Mouse (Mus musculus) cerebellum, postnatal 25 days (tissue): ENCODE measurements at regions not wholly inside any gene's neighbourhood (a gene's known extent, or its start where the extent isn't known, plus 50 kb on each side); places are given as distances from the start of the nearest gene placed in this dataset.

Experiments
- DNase-seq, 2 experiments: peaks; one replicate each; pipeline ENCODE4 v3.0.0; 2021; ENCODE audit warnings: mixed read lengths in 2 of 2

DNA sequence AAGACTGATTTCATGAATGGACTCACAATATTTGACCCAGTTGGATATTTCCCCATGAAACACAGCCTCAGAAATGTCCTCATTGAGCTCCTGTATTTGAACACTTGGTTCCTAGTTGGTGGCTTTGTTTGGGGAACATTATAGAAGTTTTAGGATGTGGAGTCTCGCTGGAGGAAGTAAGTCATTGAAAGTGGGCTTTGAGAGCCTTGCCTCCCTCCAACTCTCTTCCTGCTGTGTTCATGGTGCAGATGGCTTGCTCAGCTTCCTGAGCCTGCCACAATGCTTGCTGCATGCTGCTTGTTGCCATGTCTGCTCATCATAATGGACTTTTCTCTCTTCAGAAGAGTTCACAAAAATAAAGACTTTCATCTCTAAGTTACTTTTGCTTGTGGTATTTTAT lies 239.5 kb upstream of the Trib2 start:
- DNase-seq, result no peak

DNA sequence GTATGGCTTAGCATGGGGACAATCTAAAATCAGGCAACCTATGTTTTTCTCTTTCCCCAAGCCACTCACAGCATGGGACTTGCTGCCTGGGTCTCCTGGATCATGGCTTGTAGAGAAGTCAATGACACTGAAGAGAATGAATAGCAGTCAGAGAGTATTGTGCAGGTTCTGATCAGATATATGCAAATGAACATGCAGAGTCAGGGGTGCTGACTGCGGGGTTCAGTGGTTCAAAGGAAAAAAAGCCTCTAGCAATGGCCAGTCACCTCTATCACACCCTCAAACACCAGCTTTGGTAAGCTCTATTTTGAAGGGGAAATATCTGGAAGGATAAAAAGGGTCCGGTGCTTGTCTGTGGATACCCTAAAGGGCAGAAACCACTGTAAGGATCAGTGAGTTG lies 237.9 kb upstream of the Trib2 start:
- no peak for DNase-seq

DNA sequence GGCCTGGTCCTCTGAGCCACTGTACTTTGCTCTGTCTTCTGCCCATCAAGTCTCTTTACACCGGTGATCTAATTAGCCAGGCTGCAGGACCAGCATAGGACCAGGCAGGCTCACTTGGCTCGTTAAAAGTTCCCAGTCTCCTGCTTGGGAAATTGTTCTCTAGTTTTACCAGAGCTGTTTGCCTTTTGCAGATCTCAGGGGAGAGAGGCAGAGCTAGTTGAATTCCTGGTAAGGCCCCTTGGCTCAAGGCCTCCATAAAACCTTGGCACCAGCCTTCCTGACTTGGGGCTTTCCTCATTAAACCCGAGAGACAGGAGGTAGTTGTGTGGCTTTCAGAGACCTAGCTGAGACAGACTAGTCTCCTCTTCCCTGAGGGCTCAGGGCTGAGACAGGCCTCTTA lies 237.0 kb upstream of the Trib2 start:
- DNase-seq, result no peak

DNA sequence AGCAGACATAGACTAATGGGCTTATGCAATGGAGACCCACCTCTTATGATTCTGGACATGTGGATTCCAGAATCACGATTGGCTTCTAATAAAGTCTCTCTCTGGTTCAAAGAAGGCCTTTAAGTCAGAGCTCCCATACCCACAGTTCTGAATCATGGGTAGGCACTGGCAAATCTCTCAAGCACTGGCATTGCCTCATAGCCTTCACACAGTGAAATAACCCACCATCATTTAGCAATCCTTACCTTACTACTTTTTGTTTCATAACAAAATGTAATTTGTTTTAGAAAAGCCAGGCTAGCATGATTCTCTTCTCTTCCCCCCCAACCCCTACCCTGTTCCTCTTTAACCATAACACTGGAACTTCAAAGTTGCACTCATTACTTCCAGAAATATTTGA lies 236.3 kb upstream of the Trib2 start:
- no peak for DNase-seq

DNA sequence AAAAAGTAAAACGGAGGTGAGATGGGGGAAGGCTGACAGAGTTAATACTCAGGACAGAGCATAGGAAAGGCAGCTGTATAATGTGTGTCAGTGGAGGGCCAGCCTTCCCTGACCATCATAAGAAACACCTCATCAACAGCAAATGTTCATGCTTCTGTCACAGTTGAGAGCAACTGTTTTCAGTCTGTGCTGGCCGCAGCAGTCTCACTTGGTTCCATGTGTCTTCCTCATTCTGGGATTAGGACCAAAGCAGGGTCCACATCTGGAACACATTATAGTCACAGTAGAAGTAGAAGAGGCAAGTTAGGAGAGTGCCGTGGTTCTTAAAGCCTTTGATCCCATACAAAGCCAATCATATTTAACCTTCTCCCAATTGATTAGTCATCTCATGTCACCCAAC lies 235.6 kb upstream of the Trib2 start:
- DNase-seq, result no peak

DNA sequence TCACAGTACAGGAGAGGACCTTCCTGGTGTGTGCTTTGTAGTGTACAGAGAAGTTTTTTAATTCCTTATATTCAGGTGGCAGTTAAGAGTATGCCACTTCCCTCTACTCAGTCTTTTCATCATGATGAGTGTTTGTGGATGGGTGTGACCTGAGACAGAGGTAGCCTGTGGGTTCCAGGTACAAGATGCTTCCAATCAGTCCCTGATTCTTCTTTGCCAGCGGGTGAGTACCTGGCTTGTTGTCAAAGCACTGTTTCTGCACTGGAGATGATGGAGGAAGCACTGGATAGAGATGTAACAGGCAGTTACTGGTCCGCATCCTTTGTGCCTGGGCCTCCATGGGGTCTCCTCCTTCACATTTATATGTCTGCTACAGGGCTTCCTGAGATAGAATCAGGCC lies 234.7 kb upstream of the Trib2 start:
- DNase-seq, result no peak

DNA sequence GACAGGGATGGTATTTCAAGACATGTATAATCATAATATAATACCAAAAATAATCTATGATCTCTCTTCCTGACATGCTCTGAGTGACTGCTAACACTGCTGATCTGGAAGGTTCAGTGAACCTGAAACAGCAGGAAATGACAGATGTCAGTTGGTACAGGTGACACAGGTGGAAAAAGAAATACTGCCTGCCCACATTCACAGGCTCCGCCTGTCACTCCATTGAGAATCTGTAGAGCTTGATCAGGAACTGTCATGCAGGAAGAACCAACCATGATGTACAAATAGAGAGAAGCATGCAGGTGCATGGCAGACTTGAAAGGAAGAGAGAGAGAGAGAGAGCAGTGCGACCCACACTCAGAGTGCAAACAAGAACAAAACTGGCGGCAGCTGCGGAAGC lies 232.8 kb upstream of the Trib2 start:
- DNase-seq, result no peak

DNA sequence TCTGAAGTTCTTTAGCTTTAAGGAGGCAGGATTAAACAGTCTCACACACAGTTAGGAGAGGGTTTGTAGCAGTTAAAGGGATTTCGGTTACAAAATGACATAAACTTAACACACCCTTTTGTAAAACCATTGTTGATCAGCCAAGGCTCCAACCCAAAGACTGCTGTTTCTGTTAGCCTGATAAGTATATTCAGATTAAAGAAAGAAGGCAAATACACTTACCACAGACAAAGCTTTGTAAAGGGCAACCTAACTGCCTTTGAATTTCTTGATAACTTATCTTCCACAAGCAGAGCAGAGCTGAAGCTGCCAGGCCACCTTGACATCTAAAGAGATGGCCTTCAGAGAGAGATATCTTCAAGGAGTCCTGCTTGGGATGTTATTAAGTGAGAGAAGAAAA lies 229.9 kb upstream of the Trib2 start:
- no peak for DNase-seq

DNA sequence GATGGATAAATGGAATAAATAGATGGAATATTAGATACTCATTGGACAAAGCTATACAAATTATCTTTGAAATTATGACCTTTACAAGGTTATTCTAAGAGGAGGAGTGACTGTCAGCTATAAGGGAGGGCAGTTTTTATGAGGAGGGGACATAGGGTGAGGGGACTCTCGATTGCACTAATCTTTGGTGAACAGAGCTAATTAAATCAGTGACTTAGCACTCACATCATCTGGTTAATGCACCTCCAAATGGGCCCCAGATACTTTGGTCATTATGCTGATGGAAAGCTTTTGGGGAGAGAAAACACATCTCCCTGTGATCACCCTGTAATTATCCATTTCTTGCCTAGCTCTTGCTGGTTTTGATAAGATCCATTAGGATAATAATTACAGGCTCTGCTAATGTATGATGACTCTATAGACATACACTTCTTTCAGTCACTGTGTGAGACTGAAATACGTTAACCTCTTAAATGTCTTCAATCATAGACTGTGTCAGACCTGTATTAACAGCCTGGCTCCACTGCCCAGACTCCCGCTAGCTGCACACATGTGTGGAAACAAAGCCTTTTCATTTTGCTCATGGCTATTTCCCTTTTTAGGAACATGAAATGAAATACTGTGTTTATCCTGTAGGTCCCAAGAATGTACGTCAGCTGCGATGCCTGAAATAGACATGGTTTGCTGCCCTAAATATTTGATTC lies 229.2 kb upstream of the Trib2 start:
- no peak for DNase-seq

DNA sequence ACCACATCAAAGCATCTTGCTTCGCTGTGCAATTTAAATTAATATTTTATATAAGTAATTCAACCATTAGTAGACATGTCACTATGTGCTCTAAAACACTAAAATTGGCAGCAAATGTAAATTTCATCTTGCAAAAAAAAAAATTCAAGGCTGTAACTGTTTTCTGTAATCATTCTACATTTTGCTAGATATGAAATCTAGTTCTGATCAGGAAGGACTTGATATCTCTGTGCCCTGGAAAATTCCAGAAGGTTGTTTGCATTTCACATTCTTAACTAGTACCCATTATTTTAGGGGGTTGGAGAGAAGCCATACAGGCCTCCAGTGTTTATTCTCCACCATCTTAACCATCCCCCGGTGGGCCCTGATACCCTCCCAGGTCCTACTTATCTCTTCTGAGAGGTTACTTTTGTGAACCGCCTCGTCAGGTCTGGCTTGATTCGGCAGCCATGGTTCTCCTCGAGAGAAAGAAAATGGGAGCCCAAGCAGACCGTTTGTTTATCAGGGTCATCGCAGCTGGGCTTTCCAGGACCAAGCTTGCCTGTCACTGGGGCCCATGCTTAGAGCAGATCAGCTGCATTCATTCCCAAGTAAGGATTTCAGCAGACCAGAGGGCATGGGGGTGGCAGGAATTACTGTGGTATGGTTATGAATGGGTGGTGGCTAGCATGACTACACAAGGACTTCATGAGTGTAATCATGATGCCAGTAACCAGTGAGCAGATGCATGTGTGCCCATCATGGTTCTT lies 226.9 kb upstream of the Trib2 start:
- no peak for DNase-seq

DNA sequence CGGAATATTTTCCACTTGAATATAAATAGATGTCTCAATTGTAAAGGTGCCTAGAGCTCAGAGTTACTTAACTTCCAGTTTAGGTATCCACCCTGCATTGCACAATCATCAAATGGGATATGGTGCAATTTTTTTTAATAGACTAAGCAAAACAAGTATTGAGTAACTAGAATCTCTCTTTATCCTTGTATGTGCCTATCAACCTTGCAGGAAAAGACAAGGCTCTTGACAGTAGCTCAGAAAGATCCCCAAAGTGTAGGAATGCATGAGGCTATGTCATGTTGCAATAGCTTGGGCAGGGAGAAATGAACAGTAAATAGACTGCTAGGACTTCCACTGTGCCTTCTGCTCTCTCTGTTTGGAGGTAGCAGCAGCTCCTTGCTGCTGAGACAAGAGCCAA lies 225.6 kb upstream of the Trib2 start:
- DNase-seq, result no peak

DNA sequence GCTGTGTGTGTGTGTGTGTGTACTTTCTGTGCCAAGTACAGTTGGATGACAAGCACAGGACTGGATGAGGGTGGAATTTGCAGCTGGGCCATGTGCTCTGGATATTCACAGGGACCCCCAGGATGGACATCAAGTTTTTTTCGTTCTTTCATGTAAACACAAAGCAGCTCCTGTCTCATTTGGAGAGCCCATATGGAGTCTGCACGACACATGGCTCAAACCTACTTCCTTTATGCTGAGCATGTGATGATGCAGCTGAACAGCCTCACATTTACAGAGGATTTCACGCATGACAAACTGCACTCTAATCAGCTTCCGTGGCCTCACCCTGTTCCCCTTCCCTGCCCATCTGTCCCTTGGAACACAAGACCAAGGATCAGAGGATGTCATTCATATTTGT lies 224.4 kb upstream of the Trib2 start:
- DNase-seq, result no peak

DNA sequence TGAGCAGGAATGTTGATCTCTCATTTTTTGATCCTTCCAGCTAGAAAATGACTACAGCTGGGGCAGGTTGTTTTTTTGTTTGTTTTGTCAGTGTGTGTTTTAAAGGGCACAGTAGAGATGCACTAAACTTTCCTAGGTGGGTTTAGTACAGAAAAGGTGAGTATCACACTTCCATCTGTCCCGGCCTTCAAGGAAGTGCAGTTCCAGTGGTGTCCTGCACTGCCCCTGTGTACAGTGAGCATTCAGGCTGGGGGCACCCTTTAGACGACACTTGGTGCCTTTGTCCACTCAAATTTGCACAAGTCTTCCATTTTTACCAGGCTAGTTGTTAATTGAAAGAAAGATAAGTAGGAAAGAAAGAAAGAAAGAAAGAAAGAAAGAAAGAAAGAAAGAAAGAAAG lies 218.8 kb upstream of the Trib2 start:
- no peak for DNase-seq

DNA sequence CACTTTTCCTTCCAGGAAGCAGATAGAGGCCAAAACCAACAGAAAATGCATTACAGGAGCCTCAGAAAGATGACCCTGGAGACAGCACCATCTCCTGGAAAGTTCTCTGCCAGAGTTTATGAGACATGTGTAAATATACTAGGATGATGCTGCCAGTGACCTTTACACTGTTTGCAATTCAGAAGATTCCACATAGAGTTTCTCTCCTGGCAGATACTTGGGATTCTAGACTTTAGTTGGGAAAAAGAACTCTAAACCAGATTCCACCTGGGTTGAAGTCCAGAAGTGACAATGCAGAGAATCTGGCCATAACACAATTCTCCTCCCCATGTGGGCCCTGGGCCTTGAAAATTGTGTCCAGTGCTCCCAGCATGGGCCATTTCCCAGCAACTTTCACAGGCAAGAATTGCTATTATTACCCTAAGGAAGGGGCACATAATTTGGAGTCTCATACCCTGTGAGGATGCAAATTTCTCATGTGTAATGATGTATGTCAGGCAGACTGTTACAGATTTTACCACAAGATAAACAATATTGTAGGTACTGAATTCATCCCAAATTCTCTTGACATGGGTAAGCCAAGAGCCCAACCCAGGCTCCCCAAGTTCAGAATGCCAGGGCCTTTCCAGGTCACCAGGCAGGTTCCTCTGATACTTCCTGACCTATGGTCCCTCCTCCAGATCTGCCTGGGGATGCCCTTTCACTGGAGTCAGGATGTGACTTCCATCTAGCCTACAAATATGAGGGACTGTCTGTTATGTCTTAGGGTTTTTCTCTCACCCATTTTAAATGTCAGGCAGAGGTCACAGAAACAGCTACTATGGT lies 218.2 kb upstream of the Trib2 start:
- no peak for DNase-seq

DNA sequence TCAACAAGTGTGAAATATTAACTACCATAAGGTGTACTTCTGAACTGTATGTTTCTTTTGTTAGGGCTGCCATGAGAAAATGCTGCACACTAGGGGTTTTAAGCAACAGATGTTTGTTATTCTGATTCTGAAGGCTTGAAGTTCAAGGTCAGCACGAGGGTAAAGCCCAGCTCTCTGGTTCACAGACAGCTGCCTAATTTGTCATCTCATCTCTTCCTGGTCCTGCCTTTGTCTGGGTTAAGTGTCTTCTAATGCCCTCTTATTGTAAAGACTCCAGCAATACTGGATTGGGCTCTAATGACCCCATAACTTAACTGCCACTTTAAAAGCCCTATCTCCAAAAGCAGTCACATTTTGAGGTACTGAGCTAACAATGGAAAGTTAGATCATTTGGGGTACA lies 209.9 kb upstream of the Trib2 start:
- no peak for DNase-seq

DNA sequence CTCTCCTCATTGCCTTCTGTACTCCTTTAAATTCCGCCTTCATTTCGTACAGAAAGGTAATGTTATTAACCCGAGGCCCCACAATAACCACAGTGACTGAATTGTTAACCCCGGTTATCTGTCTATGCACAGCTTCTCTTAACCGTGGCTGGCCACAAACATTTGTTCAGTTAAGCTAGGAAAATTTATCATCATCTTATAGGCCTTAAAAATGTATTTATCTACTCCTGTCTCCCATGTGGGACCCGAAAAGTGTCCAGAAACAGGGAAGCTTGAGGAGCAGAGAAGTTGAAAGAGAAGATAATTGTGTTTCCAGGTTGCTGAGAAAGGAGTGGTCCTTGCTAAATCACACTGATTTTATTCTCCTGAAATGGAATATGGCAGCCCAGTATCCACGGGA lies 206.6 kb upstream of the Trib2 start:
- DNase-seq, result no peak

DNA sequence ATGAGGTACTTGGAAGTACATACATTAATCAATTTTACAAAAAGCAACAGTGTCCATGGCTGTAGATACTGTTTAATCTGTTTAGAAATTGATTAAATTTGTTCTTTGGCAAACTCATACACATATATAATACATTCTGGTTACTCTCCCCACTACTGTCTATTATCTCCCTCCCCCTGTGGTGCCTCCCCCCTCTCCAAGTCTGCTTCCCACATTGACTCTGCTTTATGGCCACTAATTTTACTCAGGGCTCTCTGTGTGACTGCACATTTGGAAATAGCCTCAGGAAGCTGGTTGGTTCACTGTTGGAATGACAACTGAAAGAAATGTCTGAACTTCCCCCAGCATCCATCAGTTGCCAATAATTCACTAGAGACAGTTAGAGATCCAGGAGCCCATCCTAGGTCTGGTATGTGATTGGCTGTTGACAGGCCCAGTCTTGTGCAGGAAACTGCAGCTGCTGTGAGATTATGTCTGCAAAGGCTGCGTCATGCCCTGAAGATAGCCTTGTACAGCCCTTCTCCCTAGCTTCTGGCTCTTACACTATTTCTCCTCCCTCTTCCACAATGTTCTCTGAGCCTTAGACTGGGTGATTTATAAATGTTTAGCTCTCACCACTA lies 204.6 kb upstream of the Trib2 start:
- no peak for DNase-seq

DNA sequence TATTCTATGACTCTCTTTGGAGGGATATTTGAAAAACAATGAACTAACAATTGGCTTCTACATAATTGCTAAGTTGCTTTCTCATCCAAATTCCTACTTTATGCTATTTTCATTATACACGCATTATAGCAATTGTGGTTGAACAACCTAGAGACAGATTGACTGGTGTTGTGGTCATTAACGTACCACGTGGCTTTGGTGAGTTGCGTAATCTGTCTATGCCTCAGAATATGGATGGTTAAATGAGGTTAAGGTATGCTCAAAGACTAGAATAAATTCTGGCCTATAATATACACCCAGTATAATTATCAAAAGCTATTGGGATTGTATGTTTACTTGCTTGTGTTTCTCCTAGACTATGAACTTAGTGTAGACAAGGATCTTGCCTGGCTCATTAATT lies 201.5 kb upstream of the Trib2 start:
- no peak for DNase-seq

DNA sequence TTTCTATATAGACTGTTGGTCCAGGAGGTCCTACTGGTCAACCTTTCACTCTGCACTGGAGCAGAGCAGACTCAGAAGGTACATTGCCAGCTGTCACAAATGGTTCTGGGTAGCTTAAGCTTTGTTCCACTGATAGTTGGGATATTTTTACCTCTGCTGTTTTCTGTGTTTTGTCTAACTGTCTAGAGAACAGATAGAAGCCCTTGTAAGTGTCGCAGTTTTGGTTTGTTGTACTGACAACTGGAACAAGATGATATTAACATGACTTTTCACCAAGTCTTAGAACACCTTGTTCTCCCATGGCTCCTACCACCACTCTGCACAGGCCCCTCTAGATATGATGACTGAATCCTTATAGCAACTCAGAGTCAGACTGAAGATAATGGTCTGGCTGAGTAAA lies 199.9 kb upstream of the Trib2 start:
- DNase-seq, result no peak

DNA sequence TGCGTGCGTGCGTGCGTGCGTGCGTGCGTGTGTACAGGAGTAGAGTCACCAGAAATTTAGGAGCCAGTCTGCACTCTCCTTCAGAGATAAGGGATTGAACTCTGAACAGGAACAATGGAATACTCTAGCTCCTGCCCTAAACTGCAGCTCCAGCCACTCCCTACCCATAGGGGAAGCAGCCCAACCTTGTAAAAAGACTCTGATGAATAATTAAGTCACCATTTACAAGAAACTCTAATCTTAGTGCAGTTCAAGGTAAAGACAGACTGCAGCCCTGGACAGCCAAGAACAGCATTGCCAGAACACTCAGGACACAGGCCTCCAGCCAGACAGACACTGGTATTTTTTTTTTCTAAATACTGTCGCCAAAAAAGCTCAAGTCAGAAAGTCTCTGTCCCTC lies 198.9 kb upstream of the Trib2 start:
- DNase-seq, result no peak

DNA sequence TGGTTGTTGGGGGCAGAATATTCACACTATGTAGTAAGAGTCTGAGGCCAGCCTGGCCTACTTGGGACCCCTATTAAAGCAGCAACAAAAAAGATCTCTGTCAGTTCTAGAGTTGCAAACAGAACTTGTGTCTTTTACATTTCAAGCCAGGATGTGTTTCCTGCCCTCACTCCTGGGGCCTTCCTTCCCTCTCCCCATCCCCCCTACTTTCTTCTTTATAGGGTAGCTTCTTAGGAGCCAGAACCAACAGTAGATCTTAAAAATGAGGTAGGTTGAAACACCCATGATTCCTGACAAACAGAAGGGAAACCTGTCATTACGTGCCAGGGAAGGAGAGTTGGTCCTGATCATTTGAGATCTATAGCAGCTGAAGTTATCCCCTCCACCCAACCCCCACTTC lies 198.0 kb upstream of the Trib2 start:
- no peak for DNase-seq

DNA sequence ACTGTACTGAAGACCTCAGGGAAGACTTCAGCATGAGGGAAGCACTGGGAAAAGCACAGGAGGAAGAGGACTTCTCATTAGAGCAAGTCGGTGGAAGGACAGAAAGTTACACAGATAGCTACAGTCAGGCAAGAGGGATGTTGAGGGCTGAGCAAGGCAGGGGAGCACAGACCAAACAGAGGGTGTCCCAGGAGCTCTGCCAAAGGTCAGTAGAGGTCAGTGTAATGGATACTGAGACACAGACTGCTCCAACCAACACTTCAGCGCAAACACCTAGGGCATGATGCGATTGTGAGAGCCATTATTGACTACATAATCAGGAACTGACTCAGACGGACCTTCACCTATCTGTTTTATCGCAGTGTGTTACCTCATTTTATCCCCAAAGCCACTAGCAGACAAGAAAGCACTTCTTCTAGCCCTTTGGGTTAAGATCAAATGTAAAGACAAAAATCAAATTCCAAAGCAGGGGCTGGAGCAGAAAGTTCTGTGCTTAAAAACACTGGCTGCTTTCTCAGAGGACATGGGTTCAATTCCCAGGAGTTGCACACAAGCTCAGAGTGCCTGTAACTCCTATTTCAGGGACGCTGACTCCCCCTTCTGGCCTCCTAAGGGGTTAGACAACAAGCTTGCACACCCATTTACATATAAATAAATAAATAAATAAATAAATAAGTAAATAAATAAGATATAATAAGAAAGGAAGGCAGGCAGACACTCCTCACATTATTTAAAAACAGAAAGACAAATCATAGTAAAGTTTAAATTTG lies 197.3 kb upstream of the Trib2 start:
- DNase-seq, result no peak

DNA sequence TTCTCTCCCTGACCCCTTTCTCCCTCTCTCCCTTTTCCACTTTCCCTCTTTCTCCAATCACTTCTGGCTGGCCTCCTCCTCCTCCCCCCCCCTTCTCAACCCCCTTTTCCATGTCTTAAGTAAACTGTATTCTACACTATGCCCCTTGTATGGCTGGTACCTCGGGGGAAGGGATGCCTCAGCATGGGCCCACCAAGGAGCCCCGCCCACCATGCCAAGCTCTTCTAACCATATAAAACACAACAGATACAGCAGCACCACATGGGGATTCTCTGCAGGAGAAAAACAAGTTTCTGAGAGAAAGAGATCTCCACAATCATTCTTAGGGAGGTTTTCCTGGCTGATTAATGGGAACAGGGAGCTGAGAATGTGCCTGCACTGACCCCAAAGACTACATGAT lies 196.6 kb upstream of the Trib2 start:
- no peak for DNase-seq
